Mouse (Mus musculus): ENCODE measurements around the gene Cdkn2d.
"Not testable (repeated sequence)": the region's sequence is repeated elsewhere in the genome, so short reads cannot be mapped to it uniquely, and the experiment has no call there.

Cdkn2d gene

DNA sequence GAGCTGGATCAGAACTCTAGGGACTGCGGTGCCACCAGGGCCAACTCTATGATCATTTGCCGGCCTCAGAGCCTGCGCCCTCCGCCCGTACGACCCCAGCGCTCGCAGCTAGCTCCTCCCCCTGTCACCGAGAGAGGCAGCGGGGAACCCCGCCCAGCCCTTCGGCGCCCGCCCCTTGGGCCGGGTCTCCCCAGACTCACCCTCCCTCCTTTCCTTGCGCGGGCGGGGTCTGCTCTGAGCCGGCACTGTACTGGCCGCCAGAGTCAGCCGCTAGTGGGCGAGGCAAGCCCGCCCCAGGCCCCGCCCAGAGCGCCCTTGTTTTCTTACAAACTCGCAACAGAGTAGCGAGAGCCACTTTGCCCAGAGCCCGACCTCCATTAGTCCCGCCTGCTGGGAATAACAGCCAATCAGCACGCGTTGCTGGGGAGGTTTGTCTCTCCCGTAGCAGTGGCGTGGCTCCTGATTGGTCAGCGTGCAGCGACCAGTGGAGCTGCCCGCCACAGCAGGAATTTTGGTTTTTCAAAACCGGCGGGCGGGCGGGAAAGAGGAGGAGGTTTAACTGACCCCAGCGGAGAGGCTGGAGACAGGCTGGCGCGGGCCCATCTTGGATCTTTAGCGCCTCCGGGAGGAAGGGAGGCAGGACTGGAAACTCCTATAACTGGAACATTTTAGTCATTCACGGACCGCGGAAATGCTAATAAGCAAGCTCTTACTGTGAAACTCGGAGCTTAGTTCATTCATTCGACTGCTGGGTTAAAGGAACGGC lies at the start of gene Cdkn2d:
Cdkn2d (minus strand) TSS at position 386 of the 766 bp plus-strand sequence.
- peak; percentile 99 to 100 for DNase-seq

DNA sequence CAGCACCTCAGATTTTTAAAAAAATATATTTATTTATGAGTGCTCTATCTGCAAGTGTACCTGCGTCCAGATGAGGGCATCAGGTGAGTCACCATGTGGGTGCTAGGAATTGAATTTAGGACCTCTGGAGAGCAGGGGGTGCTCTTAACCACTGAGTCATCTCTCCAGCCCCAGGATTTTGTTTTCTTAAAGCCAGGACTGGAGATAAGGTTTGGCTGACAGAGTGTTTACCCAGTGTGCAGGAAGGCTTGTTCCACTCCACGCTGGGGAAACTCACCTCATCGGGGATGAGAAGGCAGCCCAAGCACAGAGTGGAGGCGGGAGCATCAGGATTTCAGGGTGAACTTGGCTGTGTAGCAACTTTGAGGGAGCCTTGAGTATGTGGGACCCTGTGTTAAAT lies 49.2 kb upstream of the Cdkn2d start:
- DNase-seq, result no peak

DNA sequence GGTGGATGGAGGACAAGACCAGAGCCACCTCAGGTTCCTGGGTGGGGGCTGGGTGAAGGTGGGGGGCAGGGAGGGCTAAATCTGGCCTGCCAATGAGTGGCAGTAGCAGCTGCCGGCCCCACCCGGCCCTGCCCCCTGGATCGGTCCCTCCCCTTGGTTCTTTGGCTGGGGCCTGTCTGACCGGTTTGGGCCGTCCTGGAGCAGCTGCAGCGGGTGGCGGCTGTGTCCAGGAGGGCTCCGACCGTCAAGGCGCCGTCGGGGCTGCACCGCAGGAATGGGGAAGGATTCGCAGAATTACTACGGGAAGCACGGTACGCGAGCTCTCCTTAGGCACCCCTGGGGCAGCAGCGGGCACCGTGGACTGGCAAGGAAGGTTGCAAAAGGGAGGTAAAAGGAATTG lies 46.4 kb upstream of the Cdkn2d start:
- no peak for DNase-seq

DNA sequence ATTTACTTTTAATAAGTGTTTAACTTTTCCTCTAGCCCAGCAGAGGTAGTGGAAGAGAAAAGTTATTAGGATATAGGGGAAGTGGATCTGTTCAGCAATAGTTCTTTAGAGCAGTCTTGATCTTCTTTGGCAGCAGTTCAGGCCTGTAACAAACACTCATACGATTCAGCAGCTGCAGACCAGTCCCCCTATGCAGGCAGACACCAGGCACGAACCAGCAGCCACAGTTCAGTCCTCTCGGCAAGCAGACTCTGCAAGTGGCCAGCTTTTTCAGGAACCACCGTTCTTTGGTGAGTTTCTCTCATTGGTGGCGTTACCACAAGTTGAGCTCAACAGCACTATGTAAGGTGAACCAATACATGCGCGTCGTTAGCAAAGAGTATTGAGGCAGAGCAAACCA lies 45.3 kb upstream of the Cdkn2d start:
- DNase-seq, result no peak

DNA sequence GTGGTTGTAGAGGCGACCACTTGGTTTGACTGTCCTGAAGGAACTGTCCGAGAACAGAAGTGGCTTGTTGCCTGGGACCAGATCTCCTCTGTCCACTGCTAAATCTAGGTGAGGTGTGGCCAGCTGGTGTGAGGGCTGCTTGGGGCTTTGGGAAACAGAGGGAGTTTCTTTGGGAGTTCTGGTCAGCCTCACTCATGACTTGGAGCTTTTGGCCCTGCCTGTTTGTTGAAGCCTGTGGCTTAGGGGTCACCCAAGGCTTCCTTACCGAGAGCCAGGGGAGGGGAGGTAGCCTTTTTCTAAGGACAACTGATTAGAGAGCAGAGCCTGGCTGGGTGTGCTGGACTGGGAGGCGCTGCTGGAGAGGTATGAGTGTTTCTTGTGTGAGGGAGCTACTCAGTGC lies 44.2 kb upstream of the Cdkn2d start:
- no peak for DNase-seq

DNA sequence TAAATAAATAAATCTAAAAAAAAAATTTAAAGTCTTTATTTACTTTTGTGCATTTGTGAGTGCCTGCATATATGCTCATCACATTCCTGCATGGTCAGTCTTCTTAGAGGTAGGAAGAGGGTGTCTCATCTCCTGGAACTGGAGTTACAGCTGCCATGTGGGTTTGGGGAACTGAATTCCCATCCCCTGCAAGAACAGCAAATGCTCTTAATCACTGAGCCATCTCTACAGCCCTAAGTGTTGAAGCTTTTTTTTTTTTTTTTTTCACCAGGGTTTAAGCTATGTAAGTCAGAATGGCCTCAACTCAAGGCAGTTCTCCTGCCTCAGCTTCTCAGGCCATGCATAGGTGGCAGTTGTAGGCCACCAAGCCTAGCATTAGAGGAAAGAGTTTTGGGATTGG lies 43.5 kb upstream of the Cdkn2d start:
- no peak for DNase-seq

DNA sequence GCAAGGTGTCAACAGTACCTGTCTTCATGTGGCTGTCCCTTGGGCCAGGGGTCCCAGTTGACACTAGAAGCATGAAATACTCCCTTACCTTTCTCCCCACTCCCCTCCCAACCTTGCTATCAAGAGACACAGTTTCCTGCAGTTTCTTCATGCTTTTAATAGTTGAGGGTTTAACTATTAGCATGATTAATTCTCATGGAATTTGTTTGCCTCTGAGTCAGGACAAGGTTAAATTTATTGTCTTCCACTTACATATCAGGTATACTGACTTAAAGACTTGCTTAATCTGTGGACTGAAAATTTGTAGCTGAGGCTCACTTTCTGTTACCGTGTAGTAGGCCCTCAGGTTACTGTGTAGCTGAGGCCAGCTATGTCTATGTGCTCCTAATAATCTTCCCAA lies 42.3 kb upstream of the Cdkn2d start:
- DNase-seq, result no peak

DNA sequence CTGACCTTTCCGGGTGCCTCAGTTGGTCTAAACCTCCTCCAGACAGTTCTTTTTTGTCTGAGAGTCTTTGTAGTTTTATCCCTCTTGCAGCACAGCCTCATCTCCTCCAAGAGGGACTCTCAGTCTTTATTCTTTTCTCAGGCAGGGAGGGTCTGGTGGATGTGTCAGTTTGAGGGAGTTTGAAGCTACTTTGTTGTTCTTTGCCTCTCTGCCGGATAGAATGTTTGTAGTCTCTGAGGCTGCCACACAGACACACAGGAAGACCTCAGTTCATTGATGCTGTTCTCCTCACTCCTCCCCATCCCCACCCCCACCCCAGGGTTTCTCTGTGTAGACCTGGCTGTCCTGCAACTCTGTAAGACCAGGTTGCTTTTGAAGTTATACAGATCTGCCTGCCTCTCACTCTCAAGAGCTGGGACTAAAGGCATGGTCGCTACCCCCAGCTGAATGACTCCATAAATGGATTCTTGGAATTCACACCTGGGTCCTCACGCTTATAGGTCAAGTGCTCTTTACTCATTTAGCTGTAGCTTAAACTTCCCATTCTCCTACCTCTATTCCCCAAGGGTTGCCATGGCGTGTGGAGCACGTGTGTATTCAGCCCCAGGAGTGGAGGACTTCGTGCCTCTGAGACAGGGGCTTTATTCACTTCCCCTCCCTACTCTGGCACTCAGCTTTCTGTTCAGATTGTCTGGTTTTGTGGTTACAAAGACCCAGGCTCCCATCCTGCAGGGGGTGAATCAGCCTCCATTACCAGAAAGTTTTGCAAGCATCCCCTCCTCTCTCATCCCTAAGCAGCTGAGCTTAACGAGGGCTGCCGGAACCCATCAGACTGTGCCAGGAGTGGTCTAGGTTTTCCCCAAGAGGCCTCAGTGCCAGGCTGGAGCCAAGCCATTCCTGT lies 41.2 kb upstream of the Cdkn2d start:
- DNase-seq, result no peak

DNA sequence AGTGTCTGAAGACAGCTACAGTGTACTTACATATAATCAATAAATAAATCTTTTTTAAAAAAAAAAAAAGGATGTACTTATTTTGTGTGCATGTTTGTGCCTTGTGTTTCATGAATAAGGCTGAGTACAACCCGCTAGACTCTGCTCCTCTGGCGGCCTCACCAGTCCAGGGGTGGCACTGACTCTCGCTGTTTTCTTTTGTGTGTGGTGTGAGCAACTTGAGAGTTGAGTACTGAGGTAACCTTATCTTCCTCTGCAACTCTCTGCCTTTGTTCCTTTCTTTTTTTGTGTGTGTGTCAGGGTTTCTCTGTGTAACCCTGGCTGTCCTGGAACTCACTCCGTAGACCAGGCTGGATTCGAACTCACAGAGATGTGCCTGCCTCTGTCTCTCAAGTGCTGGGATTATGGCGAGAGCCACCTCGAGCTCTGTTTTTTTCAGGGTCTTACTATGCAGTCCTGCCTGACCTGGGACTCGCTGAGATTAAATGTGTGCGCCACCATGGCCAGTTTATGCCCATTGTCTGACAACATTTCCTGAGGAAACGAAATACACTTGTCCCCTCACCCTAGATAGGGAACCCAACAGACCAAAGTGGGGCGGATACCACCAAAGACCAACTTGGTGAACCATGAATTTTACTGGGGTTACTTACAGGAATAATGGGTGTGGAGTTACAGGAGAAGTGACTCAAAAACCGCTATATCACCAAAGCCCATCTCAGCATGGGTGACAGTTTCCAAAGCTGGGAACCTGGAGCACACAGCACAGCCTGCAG lies 40.3 kb upstream of the Cdkn2d start:
- DNase-seq, result no peak

DNA sequence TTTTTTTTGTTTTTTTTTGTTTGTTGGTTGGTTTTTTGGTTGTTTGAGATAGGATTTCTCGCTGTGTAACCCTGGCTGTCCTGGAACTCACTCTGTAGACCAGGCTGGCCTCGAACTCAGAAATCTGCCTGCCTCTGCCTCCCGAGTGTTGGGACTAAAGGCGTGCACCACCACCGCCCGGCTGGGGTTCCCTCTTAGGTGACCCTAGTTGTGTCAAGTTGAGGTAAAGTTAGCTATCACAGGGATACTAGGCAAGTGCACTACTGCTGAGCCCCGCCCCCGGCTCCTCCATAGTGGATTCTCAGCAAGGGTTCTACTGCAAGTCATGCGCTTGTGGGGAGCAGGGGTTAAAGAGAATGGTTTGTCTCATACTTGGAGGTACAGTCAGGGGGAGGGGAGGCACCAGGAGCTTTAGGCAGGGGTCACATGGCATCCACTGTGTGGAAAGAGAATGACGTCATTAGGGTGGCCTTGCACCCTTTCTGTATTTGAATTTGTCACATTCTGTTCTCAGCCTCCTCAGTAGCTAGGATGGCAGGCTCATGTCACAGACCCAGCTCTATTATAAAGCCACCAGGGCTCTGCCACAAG lies 38.6 kb upstream of the Cdkn2d start:
- no peak for DNase-seq

DNA sequence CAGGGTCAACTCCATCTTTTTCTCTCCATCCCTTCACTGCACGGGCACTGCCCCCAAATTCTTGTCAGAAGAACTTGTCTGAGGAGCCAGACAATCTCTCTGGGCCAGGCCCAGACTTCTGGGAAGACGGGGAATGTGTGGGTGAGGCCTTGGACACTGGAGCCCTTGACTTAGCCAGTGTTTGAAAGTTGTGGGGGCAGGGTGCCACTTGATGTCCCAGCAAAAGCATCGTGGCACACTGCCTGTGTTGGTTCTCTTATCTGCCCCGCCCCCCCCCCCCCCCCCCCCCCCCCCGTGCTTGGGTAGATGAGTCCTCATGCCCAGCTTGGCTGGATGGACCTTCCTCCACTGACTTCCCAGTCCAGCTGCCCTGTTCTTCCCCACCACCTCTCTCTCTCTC lies 37.8 kb upstream of the Cdkn2d start:
- no peak for DNase-seq

DNA sequence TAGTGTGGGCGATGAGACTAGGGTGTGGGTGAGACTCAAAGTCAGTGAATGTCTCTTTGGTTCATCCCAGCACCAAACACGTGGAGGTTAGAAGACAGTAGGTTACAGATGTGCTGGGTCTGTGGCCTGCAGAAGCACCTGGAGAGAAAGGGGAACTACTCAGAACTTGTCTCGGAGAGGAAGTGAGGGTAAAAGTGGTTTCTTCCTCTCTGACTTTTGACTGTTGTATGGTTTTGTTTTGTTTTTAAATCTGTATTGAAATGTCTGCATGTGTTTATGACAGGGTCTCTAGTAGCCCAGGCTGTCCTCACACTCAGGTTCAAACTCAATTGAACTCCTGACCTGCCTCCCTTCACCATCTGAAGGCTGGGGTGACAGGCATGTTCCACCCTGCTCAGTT lies 36.8 kb upstream of the Cdkn2d start:
- no peak for DNase-seq

DNA sequence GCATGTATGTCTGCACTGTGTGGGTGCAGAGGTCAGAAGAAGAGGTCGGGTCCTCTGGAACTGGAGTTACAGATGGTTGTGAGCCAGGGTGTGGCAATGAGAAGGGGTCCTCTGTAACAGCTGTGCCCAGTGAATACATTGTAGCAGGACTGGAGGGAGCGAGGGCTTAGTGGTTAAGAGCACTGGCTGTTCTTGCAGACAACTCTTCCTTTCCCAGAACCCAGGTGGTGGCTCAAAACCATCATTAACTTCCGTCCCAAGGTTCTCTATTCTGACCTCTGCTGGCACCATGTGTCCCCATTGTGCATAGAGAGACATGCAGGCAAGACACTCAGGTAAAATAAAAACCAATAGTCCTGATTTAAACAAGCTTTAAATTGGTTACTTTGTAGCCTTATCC lies 36.4 kb upstream of the Cdkn2d start:
- no peak for DNase-seq

DNA sequence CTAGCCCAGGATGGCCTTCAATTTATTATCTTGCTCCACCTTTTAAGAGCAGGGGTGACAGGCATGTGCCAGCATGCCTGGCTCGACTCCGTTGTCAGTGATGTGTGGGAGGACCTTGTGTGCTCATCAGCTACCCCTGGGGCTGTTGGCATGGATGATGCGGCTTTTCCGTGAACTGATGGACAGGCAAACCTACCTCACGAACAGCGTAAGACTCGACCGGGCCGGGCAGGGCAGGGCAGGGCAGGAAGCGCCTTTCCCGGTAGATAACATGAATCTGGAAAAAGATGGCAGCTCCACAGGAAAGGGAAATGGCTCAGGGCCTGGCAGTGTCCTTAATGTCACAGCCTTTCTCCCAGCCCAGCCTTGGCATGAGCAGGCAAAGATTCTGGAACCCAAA lies 33.1 kb upstream of the Cdkn2d start:
- DNase-seq, result peak; percentile 45 to 48

DNA sequence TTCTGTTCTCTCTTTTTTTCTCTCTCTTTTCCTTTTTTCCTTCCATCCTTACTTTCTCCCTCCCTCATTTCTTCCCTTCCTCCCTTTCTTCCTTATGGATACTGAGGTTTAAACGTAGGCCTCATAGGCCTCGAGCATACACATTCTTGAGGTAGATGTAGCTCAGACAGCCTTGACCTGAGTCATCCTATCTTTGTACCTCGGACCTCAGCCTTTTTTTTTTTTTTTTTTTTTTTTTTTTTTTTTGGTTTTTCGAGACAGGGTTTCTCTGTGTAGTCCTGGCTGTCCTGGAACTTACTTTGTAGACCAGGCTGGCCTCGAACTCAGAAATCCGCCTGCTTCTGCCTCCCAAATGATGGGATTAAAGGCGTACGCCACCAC lies 31.7 kb upstream of the Cdkn2d start:
- DNase-seq, result not testable (repeated sequence)

DNA sequence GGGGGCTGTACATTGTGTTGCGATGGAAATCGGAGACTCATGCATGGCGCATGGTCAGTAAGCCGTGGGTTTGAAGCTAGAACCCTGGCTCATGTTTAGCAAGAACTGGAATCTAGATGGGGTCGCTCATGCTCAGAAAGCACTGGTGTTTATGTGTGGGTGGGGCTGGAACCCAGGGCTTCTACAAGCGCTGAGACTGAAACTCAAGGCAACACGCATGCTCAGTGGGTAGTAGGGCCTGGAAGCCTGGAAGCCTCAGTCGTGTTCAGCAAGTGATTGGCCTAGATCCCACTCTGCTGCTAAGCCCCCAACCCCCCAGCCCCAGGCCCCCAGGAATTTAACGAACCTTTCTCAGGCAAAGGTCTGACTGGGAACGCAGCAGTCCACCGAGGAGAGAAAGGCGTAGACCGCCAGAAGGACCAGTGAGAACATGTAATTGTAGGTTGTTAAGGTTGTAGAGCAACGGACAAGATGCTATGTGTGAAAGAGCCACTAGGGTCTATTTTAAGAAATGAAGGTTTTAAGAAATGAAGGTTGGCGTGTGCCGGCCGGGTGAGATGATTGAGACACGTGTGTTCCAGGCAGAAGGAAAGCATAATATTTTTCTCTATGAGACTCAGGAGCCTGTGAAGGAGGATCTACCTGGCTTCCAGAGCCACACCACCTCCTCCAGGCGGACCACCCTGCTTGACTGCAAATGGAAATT lies 31.2 kb upstream of the Cdkn2d start:
- DNase-seq, result peak in 1 of 2 experiments; percentile 40

DNA sequence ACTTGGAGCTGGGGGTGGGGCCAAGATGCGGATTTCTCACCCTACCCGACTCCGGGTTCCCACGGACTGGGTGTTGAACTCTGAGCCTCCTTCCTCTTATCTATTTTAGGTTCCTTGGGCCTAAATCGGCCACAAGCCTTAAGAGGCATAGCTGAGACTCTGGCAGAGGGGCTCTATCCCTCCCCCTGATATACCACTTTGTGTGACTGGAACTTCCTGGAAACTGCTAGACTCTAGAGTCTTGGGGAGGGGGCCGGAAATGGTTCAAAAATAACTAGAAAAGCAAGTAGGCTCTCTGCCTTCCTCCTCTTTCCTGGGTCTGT lies 30.3 kb upstream of the Cdkn2d start:
- DNase-seq, result peak in 1 of 2 experiments; percentile 31

DNA sequence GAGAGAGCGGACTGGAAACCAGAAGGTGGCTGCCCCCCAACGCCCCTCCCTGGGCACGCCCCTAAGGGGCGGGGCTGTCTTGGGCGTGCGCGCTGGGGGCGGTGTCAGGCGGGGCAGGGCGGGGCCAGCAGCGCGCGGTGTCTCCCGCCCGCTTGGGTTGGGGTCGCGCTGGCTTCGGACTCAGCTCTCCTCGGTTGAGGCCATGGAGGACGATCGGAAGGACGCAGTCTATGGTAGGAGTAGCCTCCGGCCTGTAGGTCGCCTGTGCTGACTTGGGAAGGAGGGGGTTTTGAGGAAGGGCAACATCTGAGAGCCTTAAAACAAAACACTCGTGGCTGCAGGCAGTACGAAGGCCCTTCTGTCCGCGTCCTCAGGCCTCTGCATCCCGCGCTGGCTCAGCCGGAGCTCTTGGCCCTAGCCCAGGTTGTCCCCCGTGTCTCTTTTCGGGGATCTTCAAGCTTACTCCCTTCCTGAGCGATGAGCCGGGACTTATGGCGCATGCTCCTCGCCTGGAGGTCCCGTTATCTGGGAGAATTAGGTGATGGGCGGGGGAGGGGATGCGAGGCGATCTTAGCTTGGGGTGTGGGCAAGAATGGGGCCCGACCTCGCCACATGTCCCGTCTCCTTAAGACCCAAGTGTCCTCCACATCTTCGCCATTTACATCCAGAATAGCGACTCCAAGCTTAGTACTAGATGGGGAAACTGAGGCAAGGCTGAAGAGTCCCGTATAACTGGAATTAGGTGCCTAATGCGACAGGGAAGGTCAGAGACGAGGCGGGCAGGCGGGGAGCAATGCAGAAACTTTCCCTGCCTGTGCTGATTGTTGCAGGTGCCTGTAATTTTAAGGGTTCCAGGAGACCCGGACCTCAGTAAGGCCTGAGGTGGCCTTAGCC lies 29.7 kb upstream of the Cdkn2d start, which contains the start of gene Slc44a2:
Slc44a2 (plus strand) TSS at position 80 of the 894 bp plus-strand sequence.
- peak; percentile 87 to 93 for DNase-seq

DNA sequence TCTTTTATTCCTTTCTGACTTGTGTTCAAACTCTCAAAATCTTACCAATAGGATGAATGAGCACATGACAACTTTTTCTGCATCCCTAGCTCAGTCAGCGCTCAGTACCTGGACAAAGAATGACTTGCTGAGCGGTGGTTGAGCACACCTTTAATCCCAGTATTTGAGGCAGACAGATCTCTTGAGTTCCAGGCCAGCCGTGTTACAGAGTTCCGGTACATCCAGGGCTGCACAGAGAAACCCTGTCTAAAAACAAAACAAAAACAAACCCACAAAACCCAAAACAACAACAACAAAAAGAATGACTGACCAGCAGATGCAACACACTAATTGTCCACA lies 29.0 kb upstream of the Cdkn2d start:
- DNase-seq, result no peak

DNA sequence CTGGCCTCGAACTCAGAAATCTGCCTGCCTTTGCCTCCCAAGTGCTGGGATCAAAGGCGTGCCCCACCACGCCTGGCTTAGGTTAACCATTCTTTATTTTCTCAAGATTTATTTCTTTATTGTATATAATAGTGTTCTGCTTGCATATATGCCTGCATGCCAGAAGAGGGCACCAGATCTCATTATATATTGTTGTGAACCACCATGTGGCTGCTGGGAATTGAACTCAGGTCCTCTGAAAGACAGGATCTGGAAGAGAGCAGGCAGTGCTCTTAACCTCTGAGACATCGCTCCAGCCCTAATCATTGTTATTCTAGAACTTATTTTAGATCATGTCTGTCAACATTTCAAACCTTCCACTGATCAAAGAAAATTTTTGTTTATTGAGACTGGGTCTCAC lies 28.3 kb upstream of the Cdkn2d start:
- DNase-seq, result no peak

DNA sequence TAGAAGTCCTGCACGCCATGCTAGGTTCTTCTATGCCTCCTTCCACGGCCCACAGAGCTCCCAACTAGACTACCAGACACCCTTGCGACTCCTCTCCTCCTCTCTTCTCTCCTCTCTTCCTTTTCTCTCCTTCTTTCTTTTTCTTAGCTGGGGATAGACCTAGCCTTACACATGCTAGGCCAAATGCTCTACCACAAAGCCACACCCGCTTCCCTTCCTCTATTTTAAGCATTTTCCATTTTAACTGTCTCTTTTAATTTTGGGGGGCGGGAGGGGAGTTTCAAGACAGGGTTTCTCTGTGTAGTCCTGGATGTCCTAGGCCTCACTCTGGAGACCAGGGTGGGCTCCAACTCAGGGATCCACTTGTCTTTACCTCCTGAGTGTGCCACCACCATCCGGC lies 27.6 kb upstream of the Cdkn2d start:
- no peak for DNase-seq
